Mouse (Mus musculus) kidney, adult 10 weeks (tissue): ENCODE measurements around the gene Cct6b. TPM values are rescaled to one million over a fixed set of nuclear protein-coding genes. Genes with fewer than 3 reads are reported as not detected.

Experiments
- polyA plus RNA-seq: library from polyadenylated mRNA; stranded (reverse); fragments of 350-450 nt; fragmentation: Illumina TruSeq; extraction: RNeasy Lipid Tissue Mini Kit (QIAGEN cat#74804); gene quantifications from one replicate; pipeline ENCODE4 v1.2.3, GENCODE M21; 2014; ENCODE audit warnings: low read depth, low replicate concordance

Cct6b gene
- 0.73 TPM for polyA plus RNA-seq

DNA sequence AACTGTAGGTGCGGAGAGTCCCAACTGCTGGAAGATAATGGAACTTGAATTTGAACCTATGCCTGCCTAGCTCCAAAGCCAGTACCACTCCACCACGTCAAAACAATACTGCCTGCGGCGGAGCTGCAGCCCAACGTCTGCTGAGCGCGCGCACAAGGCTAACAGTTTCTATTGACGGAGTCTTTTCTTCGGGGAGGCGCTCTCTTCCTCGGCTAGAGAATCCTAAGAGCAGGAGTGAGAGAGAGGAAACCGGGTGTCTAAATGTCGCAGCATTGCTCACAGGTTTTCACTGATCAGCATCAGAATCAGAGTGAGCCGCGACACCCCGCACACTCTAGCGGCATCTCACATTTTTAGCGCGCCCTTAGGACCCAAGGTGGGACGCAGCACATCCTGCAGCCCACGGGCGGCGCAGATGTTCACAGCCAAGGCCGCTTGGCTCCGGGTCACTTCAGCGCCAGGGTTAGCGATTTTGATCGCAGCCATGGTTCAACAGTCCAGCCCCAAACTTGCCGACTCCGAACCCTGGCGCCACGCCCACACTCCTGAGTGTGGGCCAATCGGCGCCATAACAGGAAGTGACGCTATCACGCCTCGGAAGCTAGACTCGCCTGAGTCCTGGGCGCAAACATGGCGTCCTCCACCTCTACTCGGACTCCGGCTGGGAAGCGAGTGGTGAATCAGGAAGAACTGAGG, at the start of gene Cct6b, which contains the start of gene Zfp830:
Cct6b (minus strand) TSS at position 580 of the 696 bp plus-strand sequence.
Zfp830 (plus strand) TSS at position 604 of the 696 bp plus-strand sequence.

DNA sequence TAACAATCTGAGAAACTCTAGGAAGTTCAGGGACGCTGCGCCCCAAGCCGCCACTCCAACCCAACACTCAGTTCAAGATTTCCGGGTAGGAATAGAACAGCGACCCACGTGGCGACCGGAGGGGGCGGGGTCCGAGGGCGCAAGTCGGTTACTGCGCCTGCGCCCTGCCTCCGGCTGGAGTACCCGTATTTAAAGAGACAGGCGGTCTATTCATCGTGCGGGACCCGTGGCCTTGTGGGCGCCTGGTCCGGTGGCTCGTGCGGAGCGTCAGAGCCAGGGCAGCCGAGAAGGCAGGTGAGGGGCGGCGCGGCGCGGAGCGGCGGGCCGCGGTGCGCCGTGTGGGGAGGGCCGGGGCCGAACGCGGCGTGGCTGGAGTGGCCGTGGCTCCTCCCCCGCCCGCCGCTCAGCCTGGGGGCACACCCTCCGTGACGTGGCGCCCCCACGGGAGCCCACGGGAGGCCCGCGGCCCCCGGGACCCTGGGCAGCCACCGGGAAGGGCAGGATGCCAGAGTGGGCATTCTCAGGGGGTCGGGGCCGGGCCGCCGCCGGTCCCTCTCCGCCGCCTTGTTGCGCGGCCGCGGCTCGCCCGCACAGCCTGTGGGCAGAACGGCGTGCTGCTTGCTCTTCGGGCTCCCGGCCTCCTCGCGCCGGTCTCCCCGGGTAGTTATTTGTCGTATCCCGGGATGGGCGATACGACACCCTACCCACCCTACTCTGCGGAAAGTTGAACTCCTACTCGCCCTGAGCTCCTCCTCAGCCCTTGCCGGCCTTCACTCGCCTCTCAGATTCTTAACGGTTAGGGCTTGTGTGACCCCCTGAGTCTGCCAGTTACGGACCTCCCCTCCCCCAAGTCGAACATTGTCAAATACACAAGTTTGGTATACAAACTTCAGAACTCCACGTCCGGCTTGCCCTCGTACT, 17.1 kb upstream of the Cct6b start, which contains the start of gene Lig3:
Lig3 (plus strand) TSS at position 126 of the 921 bp plus-strand sequence.

Other genes starting within 250 kb of the Cct6b start
- 24.8 TPM for gene Zfp830, start within 50 bp of the Cct6b start, polyA plus RNA-seq
- 14.9 TPM for gene Lig3, start 16.8 kb upstream of the Cct6b start, polyA plus RNA-seq
- 28.4 TPM for gene Rffl, start 106.9 kb upstream of the Cct6b start, polyA plus RNA-seq
- 6.6 TPM for gene Rad51d, start 126.3 kb upstream of the Cct6b start, polyA plus RNA-seq
- gene Fndc8, start 127.8 kb upstream of the Cct6b start, polyA plus RNA-seq, result not detected
- 1.5 TPM for gene Nle1, start 144.1 kb upstream of the Cct6b start, polyA plus RNA-seq
- gene Unc45b, start 146.2 kb upstream of the Cct6b start, polyA plus RNA-seq, result 1.3 TPM
- gene Slfn5, start 187.0 kb upstream of the Cct6b start, polyA plus RNA-seq, result 55.3 TPM
- 1.0 TPM for gene Slfn9, start 227.5 kb upstream of the Cct6b start, polyA plus RNA-seq